Mouse (Mus musculus): ENCODE data around the gene Clptm1. TPM values are rescaled to one million over a fixed set of nuclear protein-coding genes. Genes with fewer than 3 reads are reported as not detected.

Gene Clptm1
- polyA plus RNA-seq, 1 experiment from 2014 or later, result 97.5 TPM

DNA sequence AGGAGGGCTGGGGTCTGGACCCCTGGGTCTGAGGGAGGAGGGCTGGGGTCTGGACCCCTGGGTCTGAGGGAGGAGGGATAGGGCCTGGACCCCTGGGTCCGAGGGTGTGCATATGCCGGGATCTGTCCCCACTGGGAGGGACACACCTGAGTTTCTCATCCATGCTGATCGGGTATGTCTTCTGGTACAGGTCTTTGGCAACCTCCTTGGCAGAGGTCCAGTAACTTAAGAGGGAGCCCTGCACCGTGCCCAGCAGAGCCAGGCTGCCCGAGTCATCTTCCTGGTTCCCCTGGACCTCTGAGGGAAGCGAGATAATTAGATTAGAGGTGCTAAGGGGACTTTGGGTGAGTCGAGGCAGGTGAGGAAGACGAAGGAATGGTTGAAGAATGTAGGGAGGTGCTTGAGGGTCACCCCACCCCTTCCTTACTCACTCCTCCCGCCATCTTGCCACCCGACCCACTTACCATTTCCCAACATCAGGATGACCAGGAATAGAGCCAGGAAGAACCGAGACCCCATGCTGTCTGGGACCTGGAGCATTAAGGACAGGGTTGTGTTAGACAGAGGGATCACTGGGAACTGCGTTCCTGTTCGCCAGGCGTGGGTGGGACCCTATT, 8.4 kb upstream of the Clptm1 start:
- ATAC-seq, result no peak

DNA sequence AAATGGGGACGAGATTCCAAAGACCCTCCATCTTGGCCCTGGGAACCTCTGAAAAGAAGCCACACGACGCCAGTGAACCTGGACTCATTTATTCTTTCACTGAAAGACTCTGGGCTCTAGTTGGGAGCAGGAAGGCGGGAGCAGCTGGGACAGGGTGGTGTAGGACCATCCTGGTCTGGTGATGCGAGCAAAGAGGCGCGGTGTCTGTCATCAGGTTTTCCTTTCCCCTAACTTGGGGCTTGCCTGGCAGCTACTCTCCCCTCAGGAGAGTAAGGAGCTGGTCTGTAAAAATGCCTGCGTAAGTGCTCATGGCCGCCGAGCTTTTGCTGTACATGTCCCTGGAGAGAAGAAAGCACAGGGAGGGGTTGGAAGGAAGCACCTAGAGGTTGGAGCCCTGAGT, 6.7 kb upstream of the Clptm1 start:
- no peak overlapping the region for H3K27ac ChIP-seq
- no peak overlapping the region for H3K9ac ChIP-seq (replicated peaks)
- H3K4me2 ChIP-seq (replicated peaks), result no peak overlapping the region
- 72% methylated on average over 10 of the region's 10 CpGs for WGBS
- H3K4me3 ChIP-seq (replicated peaks), result no peak overlapping the region
- no peaks in the 10 kb centered on the region for H3K36me3 ChIP-seq
- ATAC-seq, result no peak
- no peaks in the 10 kb centered on the region for H3K9me3 ChIP-seq
- peaks cover 5% of the 10 kb centered on the region; the same call in 1 of the 2 replicates for H3K4me1 ChIP-seq (replicated peaks)
- 0 out of 2 replicates have a peak, but pooled peaks cover 3% of the 10 kb centered on the region for H3K27me3 ChIP-seq

More for the DNA sequence above, 8.4 kb upstream of the Clptm1 start:
- Histone ChIP-seq H3K27me3 (0 out of 2 replicates have a peak, but pooled peaks cover 3% of the 10 kb centered on the region), H3K36me3 (no peaks in the 10 kb centered on the region), H3K9ac (replicated peaks) (no peak overlapping the region), H3K27ac (no peak overlapping the region), H3K4me3 (replicated peaks) (no peak overlapping the region), H3K4me1 (replicated peaks) (peaks cover 5% of the 10 kb centered on the region; the same call in 1 of the 2 replicates), H3K9me3 (no peaks in the 10 kb centered on the region), H3K4me2 (replicated peaks) (no peak overlapping the region)
- WGBS, result 68% methylated on average over 14 of the region's 14 CpGs

DNA sequence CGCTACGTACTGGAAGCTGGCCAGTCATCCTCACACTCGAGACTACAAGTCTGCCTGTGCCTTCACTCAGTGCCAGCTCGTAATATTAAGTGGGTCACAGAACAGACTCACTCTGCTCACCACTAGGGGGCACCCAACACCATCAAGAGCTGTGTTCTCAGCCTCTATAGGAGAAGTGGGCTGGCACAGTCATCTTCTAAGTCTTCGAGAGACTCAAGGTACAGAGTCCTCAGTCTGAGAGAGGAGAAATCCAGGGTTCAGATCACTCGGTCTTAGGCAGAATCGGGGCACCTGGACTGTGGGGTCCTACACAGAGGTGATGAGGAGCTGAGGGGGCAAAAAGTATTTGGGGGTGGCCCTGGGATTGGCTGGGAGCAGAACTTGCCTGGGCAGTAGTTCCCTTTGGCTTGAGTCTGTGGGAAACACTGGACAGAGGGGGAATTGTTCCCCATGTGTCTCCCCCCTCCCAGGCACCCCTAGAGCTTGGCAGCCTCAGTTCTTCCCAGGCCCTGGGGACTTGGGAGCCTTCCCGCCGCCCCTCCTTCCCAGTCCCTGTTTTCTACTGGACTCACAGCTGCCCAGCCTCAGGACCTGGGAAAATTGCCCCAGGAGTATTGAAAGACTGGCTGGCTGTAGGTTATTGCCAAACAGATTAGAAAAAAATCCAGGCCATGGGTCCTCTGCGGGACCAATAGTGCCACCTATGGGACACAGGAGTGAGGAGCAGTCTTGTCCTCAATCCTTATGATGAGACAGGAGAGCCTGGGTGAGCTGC, 4.3 kb upstream of the Clptm1 start:
- 7% methylated on average over 10 of the region's 10 CpGs for WGBS
- Histone ChIP-seq H3K9me3 (no peaks in the 10 kb centered on the region), H3K4me3 (replicated peaks) (no peak overlapping the region), H3K4me2 (replicated peaks) (peak overlapping the region; percentile 22; the same call in 1 of the 2 replicates), H3K9ac (replicated peaks) (no peak overlapping the region), H3K36me3 (no peaks in the 10 kb centered on the region), H3K4me1 (replicated peaks) (peaks cover 13% of the 10 kb centered on the region), H3K27me3 (0 out of 2 replicates have a peak, but pooled peaks cover 3% of the 10 kb centered on the region), H3K27ac (peak overlapping the region; percentile 45; the same call in 1 of the 2 replicates)
- peak; percentile 67 for ATAC-seq

- no peaks in the 10 kb centered on the region for H3K9me3 ChIP-seq
- 0 out of 2 replicates have a peak, but pooled peaks cover 5% of the 10 kb centered on the region for H3K36me3 ChIP-seq
- ATAC-seq, result no peak
- peaks cover 30% of the 10 kb centered on the region for H3K4me1 ChIP-seq (replicated peaks)
- H3K9ac ChIP-seq (replicated peaks), result no peak overlapping the region
- 0 out of 2 replicates have a peak, but pooled peaks cover 3% of the 10 kb centered on the region for H3K27me3 ChIP-seq
- H3K4me3 ChIP-seq (replicated peaks), result no peak overlapping the region
- H3K4me2 ChIP-seq (replicated peaks), result no peak overlapping the region
- WGBS, result 81% methylated on average over 2 of the region's 2 CpGs
- H3K27ac ChIP-seq, result no peak overlapping the region
Observed at GRCm38 (mm10) chr7:19667434-19667833, 2.6 kb upstream of the Clptm1 start.

GRCm38 (mm10) chr7:19666750-19667149, 1.9 kb upstream of the Clptm1 start:
- no peak for ATAC-seq
- H3K4me3 ChIP-seq (replicated peaks), result no peak overlapping the region
- H3K36me3 ChIP-seq, result 0 out of 2 replicates have a peak, but pooled peaks cover 10% of the 10 kb centered on the region
- no peak overlapping the region for H3K9ac ChIP-seq (replicated peaks)
- H3K27ac ChIP-seq, result no peak overlapping the region
- peaks cover 32% of the 10 kb centered on the region for H3K4me1 ChIP-seq (replicated peaks)
- no peak overlapping the region for H3K4me2 ChIP-seq (replicated peaks)
- 0 out of 2 replicates have a peak, but pooled peaks cover 3% of the 10 kb centered on the region for H3K27me3 ChIP-seq
- no peaks in the 10 kb centered on the region for H3K9me3 ChIP-seq
- WGBS, result 63% methylated on average over 3 of the region's 3 CpGs

- H3K9ac ChIP-seq (replicated peaks), result peak overlapping the region; percentile 99
- peak overlapping the region; percentile 93 for H3K4me2 ChIP-seq (replicated peaks)
- 0 out of 2 replicates have a peak, but pooled peaks cover 3% of the 10 kb centered on the region for H3K27me3 ChIP-seq
- 0% methylated on average over 31 of the region's 37 CpGs for WGBS
- H3K36me3 ChIP-seq, result peaks cover 21% of the 10 kb centered on the region; the same call in 1 of the 2 replicates
- peak; percentile 74 for ATAC-seq
- peak overlapping the region; percentile 94 for H3K4me3 ChIP-seq (replicated peaks)
- H3K27ac ChIP-seq, result peak overlapping the region; percentile 42
- H3K4me1 ChIP-seq (replicated peaks), result peaks cover 32% of the 10 kb centered on the region
- H3K9me3 ChIP-seq, result no peaks in the 10 kb centered on the region
Observed at GRCm38 (mm10) chr7:19664455-19664954, 328 bp downstream of the Clptm1 start.

DNA sequence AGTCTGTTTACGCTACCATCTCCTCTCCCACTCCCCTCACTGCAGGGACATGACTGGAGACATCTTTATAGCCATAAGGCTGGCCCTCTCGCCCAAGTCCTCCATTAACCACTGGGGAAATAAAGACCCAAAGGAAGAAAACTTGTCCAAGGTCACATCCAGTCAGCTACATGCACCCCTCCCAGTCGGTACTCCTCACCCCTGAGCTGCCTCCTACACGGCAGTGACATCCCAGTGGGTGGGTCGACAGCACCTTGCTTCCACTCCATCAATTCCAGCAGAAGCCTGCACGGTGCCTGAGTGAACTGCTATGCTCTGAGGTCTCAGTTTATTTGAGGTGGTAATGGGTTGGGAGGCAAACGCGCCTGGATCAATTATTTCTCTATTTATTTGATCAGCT, 893 bp downstream of the Clptm1 start:
- Histone ChIP-seq H3K27me3 (0 out of 2 replicates have a peak, but pooled peaks cover 3% of the 10 kb centered on the region), H3K9me3 (no peaks in the 10 kb centered on the region), H3K4me1 (replicated peaks) (peaks cover 27% of the 10 kb centered on the region), H3K4me3 (replicated peaks) (peak overlapping the region; percentile 94), H3K27ac (no peak overlapping the region), H3K9ac (replicated peaks) (peak overlapping the region; percentile 99), H3K4me2 (replicated peaks) (peak overlapping the region; percentile 93), H3K36me3 (peaks cover 27% of the 10 kb centered on the region; the same call in 1 of the 2 replicates)
- 21% methylated on average over 8 of the region's 8 CpGs for WGBS
- peak; percentile 24; the same call in 1 of the 2 replicates for ATAC-seq

DNA sequence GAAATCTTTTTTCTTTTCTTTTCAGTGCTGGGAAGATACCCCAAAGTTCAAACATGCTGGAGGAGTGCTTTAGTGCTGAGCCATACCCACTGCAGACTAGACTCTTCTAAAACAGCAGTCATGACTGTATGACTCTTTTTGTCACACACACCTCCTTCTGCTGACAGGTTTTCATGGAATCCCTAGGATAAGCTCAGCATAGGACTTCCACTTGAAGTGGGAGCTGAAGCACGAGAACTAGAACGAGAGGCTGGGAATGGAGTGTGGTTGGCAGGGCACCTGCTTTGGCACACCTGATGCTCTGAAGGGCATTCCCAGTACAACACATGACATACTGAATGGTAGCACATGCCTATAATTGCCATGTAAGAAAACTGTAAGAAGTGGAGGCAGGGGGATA, 12.2 kb downstream of the Clptm1 start:
- WGBS, result 97% methylated on average over 2 of the region's 2 CpGs
- no peak overlapping the region for H3K9ac ChIP-seq (replicated peaks)
- no peak overlapping the region for H3K27ac ChIP-seq
- peaks cover 84% of the 10 kb centered on the region for H3K36me3 ChIP-seq
- H3K9me3 ChIP-seq, result no peaks in the 10 kb centered on the region
- no peak overlapping the region for H3K4me2 ChIP-seq (replicated peaks)
- ATAC-seq, result no peak
- no peaks in the 10 kb centered on the region for H3K4me1 ChIP-seq (replicated peaks)
- H3K27me3 ChIP-seq, result no peaks in the 10 kb centered on the region
- H3K4me3 ChIP-seq (replicated peaks), result no peak overlapping the region

DNA sequence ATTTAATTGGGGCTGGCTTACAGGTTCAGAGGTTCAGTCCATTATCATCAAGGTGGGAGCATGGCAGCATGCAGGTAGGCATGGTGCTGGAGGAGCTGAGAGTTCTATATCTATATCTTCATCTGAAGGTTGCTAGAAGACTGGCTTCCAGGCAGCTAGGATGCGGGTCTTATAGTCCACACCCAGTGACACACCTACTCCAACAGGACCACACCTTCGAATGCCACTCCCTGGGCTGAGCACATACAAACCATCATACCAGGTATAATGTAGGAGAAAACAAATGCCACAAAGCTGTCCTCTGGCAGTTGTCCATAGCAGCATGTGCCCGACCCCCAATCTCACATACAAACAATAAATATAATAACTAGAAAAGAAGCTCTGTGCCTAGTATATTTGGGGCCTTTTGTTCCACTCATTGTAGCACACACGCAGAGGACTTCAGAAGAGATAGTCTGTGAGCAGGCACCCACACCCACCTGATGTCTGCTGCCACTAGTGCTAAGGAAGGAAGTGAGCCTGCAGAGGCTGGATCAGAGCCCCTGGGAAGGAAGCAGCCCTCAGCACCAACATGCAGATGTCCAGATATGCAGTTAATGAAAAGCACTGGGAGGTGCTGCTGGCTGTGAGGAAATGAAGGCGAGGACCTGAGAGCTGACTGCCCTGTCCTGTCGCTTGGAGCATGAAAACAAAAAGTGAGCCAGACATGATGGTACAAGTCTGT, 13.6 kb downstream of the Clptm1 start:
- no peaks in the 10 kb centered on the region for H3K27me3 ChIP-seq
- WGBS, result 95% methylated on average over 6 of the region's 6 CpGs
- ATAC-seq, result no peak
- no peak overlapping the region for H3K9ac ChIP-seq (replicated peaks)
- no peaks in the 10 kb centered on the region for H3K9me3 ChIP-seq
- no peaks in the 10 kb centered on the region for H3K4me1 ChIP-seq (replicated peaks)
- H3K36me3 ChIP-seq, result peaks cover 86% of the 10 kb centered on the region
- no peak overlapping the region for H3K27ac ChIP-seq
- H3K4me2 ChIP-seq (replicated peaks), result no peak overlapping the region
- H3K4me3 ChIP-seq (replicated peaks), result no peak overlapping the region

GRCm38 (mm10) chr7:19641223-19641622, 23.6 kb downstream of the Clptm1 start:
- WGBS, result 95% methylated on average over 4 of the region's 4 CpGs

DNA sequence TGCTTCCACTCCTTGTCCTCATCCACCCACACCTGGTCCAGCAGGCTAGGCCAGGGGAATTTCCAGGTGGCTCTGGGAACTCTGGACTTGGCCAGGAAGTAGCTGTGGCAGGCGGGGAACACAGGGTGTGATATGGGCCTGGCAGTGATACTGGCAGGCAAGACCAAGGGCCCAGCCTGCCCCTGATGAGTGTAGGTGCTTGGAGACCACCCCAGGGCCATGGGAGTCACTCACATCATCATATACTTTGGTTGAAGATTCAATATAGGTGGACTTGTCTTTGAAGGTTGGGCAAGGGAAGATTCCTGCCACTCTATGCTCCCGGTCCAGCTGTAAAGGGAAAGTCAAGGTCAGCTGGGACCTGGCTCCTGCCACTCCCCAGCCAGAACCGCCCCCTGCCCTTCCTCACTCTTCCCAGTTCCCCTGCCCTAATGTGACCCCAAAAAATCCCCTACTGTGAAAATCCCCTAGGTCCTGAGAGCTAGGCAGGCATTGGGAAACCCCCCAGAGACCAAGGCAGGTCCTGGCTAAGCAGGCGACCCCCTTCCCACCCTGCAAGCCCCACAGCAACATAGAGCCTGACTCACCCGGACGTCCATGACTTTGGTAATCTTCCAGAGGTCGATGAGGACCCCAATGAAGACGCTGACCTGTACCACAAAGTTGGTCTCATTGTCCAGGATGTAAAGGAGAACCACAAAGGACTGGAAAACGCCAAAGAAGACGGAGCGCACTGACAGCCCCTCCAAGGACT, 29.6 kb downstream of the Clptm1 start:
- no peak for ATAC-seq
- no peaks in the 10 kb centered on the region for H3K27me3 ChIP-seq
- H3K4me3 ChIP-seq (replicated peaks), result no peak overlapping the region
- H3K4me2 ChIP-seq (replicated peaks), result no peak overlapping the region
- H3K4me1 ChIP-seq (replicated peaks), result no peaks in the 10 kb centered on the region
- H3K9me3 ChIP-seq, result no peaks in the 10 kb centered on the region
- no peak overlapping the region for H3K27ac ChIP-seq
- 90% methylated on average over 11 of the region's 11 CpGs for WGBS
- no peak overlapping the region for H3K9ac ChIP-seq (replicated peaks)
- H3K36me3 ChIP-seq, result peaks cover 86% of the 10 kb centered on the region

More at GRCm38 (mm10) chr7:19641223-19641622, 23.6 kb downstream of the Clptm1 start:
- no peaks in the 10 kb centered on the region for H3K27me3 ChIP-seq
- peaks cover 98% of the 10 kb centered on the region for H3K36me3 ChIP-seq
- H3K4me3 ChIP-seq (replicated peaks), result no peak overlapping the region
- H3K4me1 ChIP-seq (replicated peaks), result no peaks in the 10 kb centered on the region
- no peak overlapping the region for H3K27ac ChIP-seq
- ATAC-seq, result no peak
- no peak overlapping the region for H3K4me2 ChIP-seq (replicated peaks)
- H3K9me3 ChIP-seq, result no peaks in the 10 kb centered on the region
- no peak overlapping the region for H3K9ac ChIP-seq (replicated peaks)

All from midbrain, embryonic 13.5 days (tissue).